Mouse (Mus musculus) intestine, postnatal 0 days (tissue): ENCODE measurements around the gene Tle4. TPM values are rescaled to one million over a fixed set of nuclear protein-coding genes. Genes with fewer than 3 reads are reported as not detected.

Experiments
- ATAC-seq: fragments of 200-750 bp; cut with Nextera tagmentation; 2 replicates; pipeline ENCODE4 v1.8.0; 2017; ENCODE audit warnings: mild to moderate bottlenecking, moderate TSS enrichment, moderate library complexity
- H3K27ac ChIP-seq: fragments of 300-500 bp; sonication (generic); 2 replicates; pipeline ENCODE4 v1.5.1; 2014; ENCODE audit warnings: mild to moderate bottlenecking, low read depth, low read length, moderate library complexity
- H3K27me3 ChIP-seq: fragments of 300-500 bp; sonication (generic); replicated peaks from 2 replicates; pipeline ENCODE4 v1.6.1; 2014; ENCODE audit warnings: low read length, mixed read lengths; ENCODE audit not compliant: control insufficient read depth, insufficient read depth
- H3K36me3 ChIP-seq: fragments of 300-500 bp; sonication (generic); 2 replicates; pipeline ENCODE4 v1.6.1; 2014; ENCODE audit warnings: mild to moderate bottlenecking, moderate library complexity; ENCODE audit not compliant: control insufficient read depth, insufficient read depth
- H3K4me1 ChIP-seq: fragments of 300-500 bp; sonication (generic); replicated peaks from 2 replicates; pipeline ENCODE4 v1.6.1; 2014; ENCODE audit warnings: antibody characterized with exemption, low read length, mixed read lengths; ENCODE audit not compliant: control insufficient read depth, insufficient read depth
- H3K4me2 ChIP-seq: fragments of 300-500 bp; sonication (generic); replicated peaks from 2 replicates; pipeline ENCODE4 v1.6.1; 2014; ENCODE audit warnings: low read depth, mild to moderate bottlenecking, moderate library complexity
- H3K4me3 ChIP-seq: fragments of 300-500 bp; sonication (generic); 2 replicates; pipeline ENCODE4 v1.5.1; 2014; ENCODE audit warnings: low read depth, low read length
- H3K9ac ChIP-seq: fragments of 300-500 bp; sonication (generic); 2 replicates; pipeline ENCODE4 v1.6.1; 2014; ENCODE audit warnings: mild to moderate bottlenecking, low read depth, low read length
- H3K9me3 ChIP-seq: fragments of 300-500 bp; sonication (generic); 2 replicates; pipeline ENCODE4 v1.6.1; 2016; ENCODE audit warnings: mixed run types; ENCODE audit not compliant: control insufficient read depth
- CTCF ChIP-seq: sonication (generic); IDR thresholded peaks from 2 replicates; pipeline ENCODE4 v1.5.1; 2016; ENCODE audit warnings: low read depth, mild to moderate bottlenecking, control low read depth, antibody characterized with exemption, moderate library complexity
- WGBS: fragments of 180-500 bp; shearing (Covaris S2); extraction: QIAGEN DNeasy Blood & Tissue Kit; methylation state at CpG from one replicate; pipeline ENCODE4 v1.1.7; 2014; 5-methylcytosine and 5-hydroxymethylcytosine counted together
- polyA plus RNA-seq: library from polyadenylated mRNA; unstranded; fragments of >200 nt; fragmentation: Nextera tagmentation; extraction: Ambion mirVana; gene quantifications from 2 replicates; pipeline ENCODE4 v1.2.1, GENCODE M21; 2015

The Tle4 gene
- polyA plus RNA-seq, 1 experiment from 2014 or later: 18.5 TPM

DNA sequence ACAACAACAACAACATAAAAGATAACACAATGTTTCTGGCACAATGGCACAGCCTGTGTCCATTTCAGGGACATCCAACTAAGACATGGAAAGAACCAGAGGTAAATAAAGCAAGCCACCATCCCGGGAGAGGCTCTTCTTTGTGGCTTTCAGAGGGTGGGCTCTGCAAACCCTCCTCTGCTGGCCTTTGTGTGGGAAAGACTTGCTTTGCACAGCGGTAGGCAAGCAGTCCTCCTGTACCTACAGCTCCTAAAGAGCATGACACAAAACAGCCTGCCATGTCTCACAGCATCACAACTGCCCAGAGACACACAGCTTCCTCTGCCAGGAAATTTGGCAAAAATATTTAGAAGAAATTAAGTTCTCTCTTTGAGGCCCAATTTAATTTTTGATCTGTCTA, 149.3 kb downstream of the Tle4 start:
- Histone ChIP-seq H3K4me2 (no peak overlapping the region), H3K4me3 (no peak overlapping the region), H3K4me1 (no peaks in the 10 kb centered on the region), H3K9me3 (no peaks in the 10 kb centered on the region), H3K27ac (no peak overlapping the region), H3K36me3 (peaks cover 56% of the 10 kb centered on the region), H3K9ac (no peak overlapping the region), H3K27me3 (no peaks in the 10 kb centered on the region)
- WGBS: 92% methylated on average over 2 of the region's 2 CpGs
- no peak for TF ChIP-seq CTCF
- no peak for ATAC-seq

GRCm38 (mm10) chr19:14447474-14447873, 150.4 kb downstream of the Tle4 start:
- no peak for TF ChIP-seq CTCF
- Histone ChIP-seq H3K4me3 (no peak overlapping the region), H3K27ac (no peak overlapping the region), H3K9ac (no peak overlapping the region), H3K9me3 (no peaks in the 10 kb centered on the region), H3K4me2 (no peak overlapping the region), H3K4me1 (no peaks in the 10 kb centered on the region), H3K36me3 (peaks cover 45% of the 10 kb centered on the region), H3K27me3 (no peaks in the 10 kb centered on the region)
- 94% methylated on average over 1 of the region's 1 CpGs for WGBS
- ATAC-seq: no peak

DNA sequence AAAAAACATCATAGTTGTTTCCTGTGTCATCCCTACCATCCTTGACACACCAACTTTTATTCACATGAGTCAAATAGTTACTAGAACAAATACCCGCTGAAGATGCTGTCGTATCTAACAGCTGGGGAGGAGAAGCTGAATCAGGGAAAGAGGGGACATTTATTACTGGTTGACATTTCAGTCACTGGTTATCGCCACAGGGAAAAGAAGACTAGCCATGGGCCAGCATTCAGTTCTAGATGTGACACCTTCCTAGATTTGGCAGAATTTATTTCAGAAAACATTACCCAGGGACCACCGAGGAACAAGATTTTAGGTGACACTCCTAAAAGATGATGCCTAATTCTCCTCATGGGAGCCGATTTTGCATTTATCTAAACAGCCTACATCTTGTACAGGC, 156.0 kb downstream of the Tle4 start:
- Histone ChIP-seq H3K9me3 (no peaks in the 10 kb centered on the region), H3K9ac (no peak overlapping the region), H3K36me3 (peaks cover 10% of the 10 kb centered on the region), H3K27ac (no peak overlapping the region), H3K4me2 (no peak overlapping the region), H3K27me3 (no peaks in the 10 kb centered on the region), H3K4me1 (no peaks in the 10 kb centered on the region), H3K4me3 (no peak overlapping the region)
- 95% methylated on average over 5 of the region's 5 CpGs for WGBS
- no peak for TF ChIP-seq CTCF
- no peak for ATAC-seq

- no peak for ATAC-seq
- no peak overlapping the region for H3K4me2 ChIP-seq
- 83% methylated on average over 7 of the region's 7 CpGs for WGBS
Measured at GRCm38 (mm10) chr19:14437226-14437625, 160.6 kb downstream of the Tle4 start.

DNA sequence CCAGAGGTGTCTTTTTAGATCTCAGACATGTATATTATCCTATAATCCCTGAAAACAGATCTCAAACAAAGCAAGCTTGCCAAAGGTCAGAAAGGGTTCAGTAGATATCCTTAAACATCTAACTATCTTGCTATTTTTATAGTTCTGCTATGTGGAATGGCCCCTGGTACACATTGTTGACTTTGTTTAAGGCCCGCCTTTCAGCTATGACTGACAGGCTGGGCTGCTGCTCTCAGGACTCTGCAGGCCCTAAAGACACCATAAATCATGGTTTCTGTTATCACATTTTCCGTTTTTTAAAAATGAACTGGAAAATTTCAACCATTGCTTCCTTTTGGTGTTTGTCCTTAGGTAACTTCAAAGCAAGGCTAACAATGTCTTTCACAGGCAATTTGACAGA, 161.3 kb downstream of the Tle4 start:
- H3K27me3 ChIP-seq: no peaks in the 10 kb centered on the region
- 32% methylated on average over 2 of the region's 2 CpGs for WGBS
- no peak overlapping the region for H3K27ac ChIP-seq
- no peak for TF ChIP-seq CTCF
- H3K4me2 ChIP-seq: no peak overlapping the region
- no peak overlapping the region for H3K4me3 ChIP-seq
- no peaks in the 10 kb centered on the region for H3K36me3 ChIP-seq
- H3K4me1 ChIP-seq: no peaks in the 10 kb centered on the region
- H3K9me3 ChIP-seq: no peaks in the 10 kb centered on the region
- ATAC-seq: no peak
- no peak overlapping the region for H3K9ac ChIP-seq

More at GRCm38 (mm10) chr19:14437226-14437625, 160.6 kb downstream of the Tle4 start:
- Histone ChIP-seq H3K27me3 (no peaks in the 10 kb centered on the region), H3K9ac (no peak overlapping the region), H3K4me3 (no peak overlapping the region), H3K36me3 (no peaks in the 10 kb centered on the region), H3K9me3 (no peaks in the 10 kb centered on the region), H3K27ac (no peak overlapping the region), H3K4me1 (no peaks in the 10 kb centered on the region)
- no peak for TF ChIP-seq CTCF

- WGBS: 49% methylated on average over 14 of the region's 14 CpGs
- TF ChIP-seq CTCF: no peak
- no peak for ATAC-seq
- Histone ChIP-seq H3K4me3 (no peak overlapping the region), H3K27me3 (no peaks in the 10 kb centered on the region), H3K27ac (no peak overlapping the region), H3K4me1 (no peaks in the 10 kb centered on the region), H3K9ac (no peak overlapping the region), H3K36me3 (no peaks in the 10 kb centered on the region), H3K9me3 (no peaks in the 10 kb centered on the region), H3K4me2 (no peak overlapping the region)
Measured at GRCm38 (mm10) chr19:14435681-14436376, 162.0 kb downstream of the Tle4 start.

GRCm38 (mm10) chr19:14433900-14434299, 164.0 kb downstream of the Tle4 start:
- no peak overlapping the region for H3K27ac ChIP-seq

More at GRCm38 (mm10) chr19:14433900-14434299, 164.0 kb downstream of the Tle4 start:
- Histone ChIP-seq H3K9me3 (no peaks in the 10 kb centered on the region), H3K9ac (no peak overlapping the region), H3K4me1 (no peaks in the 10 kb centered on the region), H3K27me3 (no peaks in the 10 kb centered on the region), H3K4me2 (no peak overlapping the region), H3K36me3 (no peaks in the 10 kb centered on the region), H3K4me3 (no peak overlapping the region)
- ATAC-seq: no peak
- TF ChIP-seq CTCF: no peak
- WGBS: 87% methylated on average over 4 of the region's 4 CpGs
